Mouse (Mus musculus): ENCODE measurements around the gene Hspa12a. TPM values are rescaled to one million over a fixed set of nuclear protein-coding genes. Genes with fewer than 3 reads are reported as not detected.
A peak's percentile ranks its signal among the peaks of the same experiment; 100 is the strongest.
"Not testable (repeated sequence)": the region's sequence is repeated elsewhere in the genome, so short reads cannot be mapped to it uniquely, and the experiment has no call there.

Gene Hspa12a
- polyA plus RNA-seq, 1 experiment, result 3.7 TPM

- no peaks in the 10 kb centered on the region for H3K36me3 ChIP-seq (ENCODE audit: control insufficient read depth, insufficient read depth, low read length)
- DNase-seq (ENCODE audit: low read depth in 1 of 2, low spot score in 2 of 2), result no peak
- no peak overlapping the region for H3K4me3 ChIP-seq (ENCODE audit: extremely low read depth, insufficient read depth, insufficient read length)
- WGBS, result 6% methylated on average over 11 of the region's 11 CpGs
- no peaks in the 10 kb centered on the region for H3K27me3 ChIP-seq (ENCODE audit: control insufficient read depth, insufficient read depth, low read length)
- no peak overlapping the region for H3K27ac ChIP-seq (ENCODE audit: insufficient read depth, low read length)
- TF ChIP-seq POLR2A (IDR thresholded peaks at IDR 0.05; ENCODE audit: low read depth, low read length) (no peak), CTCF (IDR thresholded peaks at IDR 0.05; ENCODE audit: extremely low read depth, insufficient read depth, insufficient read length, insufficient replicate concordance) (no peak)
- peaks cover 3% of the 10 kb centered on the region; the same call in 1 of the 2 replicates for H3K4me1 ChIP-seq (ENCODE audit: control insufficient read depth, insufficient read depth, insufficient read length)
Observed at GRCm38 (mm10) chr19:58910941-58911368, 32.5 kb downstream of the Hspa12a start.

GRCm38 (mm10) chr19:58908018-58908417, 35.4 kb downstream of the Hspa12a start:
- WGBS, result 48% methylated on average over 10 of the region's 10 CpGs
- no peak overlapping the region for H3K27ac ChIP-seq (ENCODE audit: insufficient read depth, low read length)
- no peak for TF ChIP-seq CTCF (IDR thresholded peaks at IDR 0.05; ENCODE audit: extremely low read depth, insufficient read depth, insufficient read length, insufficient replicate concordance)
- no peak for TF ChIP-seq POLR2A (IDR thresholded peaks at IDR 0.05; ENCODE audit: low read depth, low read length)
- no peak overlapping the region for H3K4me3 ChIP-seq (ENCODE audit: extremely low read depth, insufficient read depth, insufficient read length)
- H3K27me3 ChIP-seq (ENCODE audit: control insufficient read depth, insufficient read depth, low read length), result no peaks in the 10 kb centered on the region
- H3K4me1 ChIP-seq (ENCODE audit: control insufficient read depth, insufficient read depth, insufficient read length), result peaks cover 3% of the 10 kb centered on the region; the same call in 1 of the 2 replicates
- H3K36me3 ChIP-seq (ENCODE audit: control insufficient read depth, insufficient read depth, low read length), result no peaks in the 10 kb centered on the region
- peak in 1 of 2 experiments; percentile 15 for DNase-seq (ENCODE audit: low read depth in 1 of 2, low spot score in 2 of 2)

GRCm38 (mm10) chr19:58906685-58907084, 36.8 kb downstream of the Hspa12a start:
- no peak for DNase-seq (ENCODE audit: low read depth in 1 of 2, low spot score in 2 of 2)
- 73% methylated on average over 9 of the region's 9 CpGs for WGBS

GRCm38 (mm10) chr19:58903899-58904327, 39.5 kb downstream of the Hspa12a start:
- DNase-seq (ENCODE audit: low read depth in 1 of 2, low spot score in 2 of 2), result peak; percentile 31 to 73
- peaks cover 3% of the 10 kb centered on the region; the same call in 1 of the 2 replicates for H3K4me1 ChIP-seq (ENCODE audit: control insufficient read depth, insufficient read depth, insufficient read length)
- 1% methylated on average over 11 of the region's 11 CpGs for whole genome bisulfite sequencing
- no peak overlapping the region; the same call in 1 of the 2 replicates for H3K4me3 ChIP-seq (ENCODE audit: extremely low read depth, insufficient read depth, insufficient read length)
- H3K36me3 ChIP-seq (ENCODE audit: control insufficient read depth, insufficient read depth, low read length), result no peaks in the 10 kb centered on the region
- no peak overlapping the region for H3K27ac ChIP-seq (ENCODE audit: insufficient read depth, low read length)
- H3K27me3 ChIP-seq (ENCODE audit: control insufficient read depth, insufficient read depth, low read length), result no peaks in the 10 kb centered on the region
- TF ChIP-seq CTCF (IDR thresholded peaks at IDR 0.05; ENCODE audit: extremely low read depth, insufficient read depth, insufficient read length, insufficient replicate concordance) (peak; percentile 93), POLR2A (IDR thresholded peaks at IDR 0.05; ENCODE audit: low read depth, low read length) (no peak)

More at GRCm38 (mm10) chr19:58906685-58907084, 36.8 kb downstream of the Hspa12a start:
- H3K27me3 ChIP-seq (ENCODE audit: control insufficient read depth, insufficient read depth, low read length), result no peaks in the 10 kb centered on the region
- no peak overlapping the region for H3K4me3 ChIP-seq (ENCODE audit: extremely low read depth, insufficient read depth, insufficient read length)
- TF ChIP-seq POLR2A (IDR thresholded peaks at IDR 0.05; ENCODE audit: low read depth, low read length), result no peak
- H3K27ac ChIP-seq (ENCODE audit: insufficient read depth, low read length), result no peak overlapping the region
- peaks cover 3% of the 10 kb centered on the region; the same call in 1 of the 2 replicates for H3K4me1 ChIP-seq (ENCODE audit: control insufficient read depth, insufficient read depth, insufficient read length)
- no peaks in the 10 kb centered on the region for H3K36me3 ChIP-seq (ENCODE audit: control insufficient read depth, insufficient read depth, low read length)

GRCm38 (mm10) chr19:58903079-58903898, 40.2 kb downstream of the Hspa12a start:
- no peak for DNase-seq (ENCODE audit: low read depth in 1 of 2, low spot score in 2 of 2)
- Histone ChIP-seq H3K27ac (ENCODE audit: insufficient read depth, low read length) (no peak overlapping the region), H3K36me3 (ENCODE audit: control insufficient read depth, insufficient read depth, low read length) (no peaks in the 10 kb centered on the region), H3K4me1 (ENCODE audit: control insufficient read depth, insufficient read depth, insufficient read length) (peaks cover 3% of the 10 kb centered on the region; the same call in 1 of the 2 replicates), H3K4me3 (ENCODE audit: extremely low read depth, insufficient read depth, insufficient read length) (no peak overlapping the region), H3K27me3 (ENCODE audit: control insufficient read depth, insufficient read depth, low read length) (no peaks in the 10 kb centered on the region)
- TF ChIP-seq CTCF (IDR thresholded peaks at IDR 0.05; ENCODE audit: extremely low read depth, insufficient read depth, insufficient read length, insufficient replicate concordance), result no peak
- no peak for TF ChIP-seq POLR2A (IDR thresholded peaks at IDR 0.05; ENCODE audit: low read depth, low read length)
- WGBS, result 62% methylated on average over 7 of the region's 7 CpGs

GRCm38 (mm10) chr19:58900471-58900870, 43.0 kb downstream of the Hspa12a start:
- H3K27me3 ChIP-seq (ENCODE audit: control insufficient read depth, insufficient read depth, low read length); H3K27ac ChIP-seq (ENCODE audit: insufficient read depth, low read length); H3K36me3 ChIP-seq (ENCODE audit: control insufficient read depth, insufficient read depth, low read length); H3K4me3 ChIP-seq (ENCODE audit: extremely low read depth, insufficient read depth, insufficient read length); H3K4me1 ChIP-seq (ENCODE audit: control insufficient read depth, insufficient read depth, insufficient read length); DNase-seq (ENCODE audit: low read depth in 1 of 2, low spot score in 2 of 2): not testable (repeated sequence)
- 87% methylated on average over 10 of the region's 10 CpGs for WGBS

GRCm38 (mm10) chr19:58896216-58896615, 47.2 kb downstream of the Hspa12a start:
- no peaks in the 10 kb centered on the region for H3K36me3 ChIP-seq (ENCODE audit: control insufficient read depth, insufficient read depth, low read length)
- H3K4me3 ChIP-seq (ENCODE audit: extremely low read depth, insufficient read depth, insufficient read length), result no peak overlapping the region
- H3K4me1 ChIP-seq (ENCODE audit: control insufficient read depth, insufficient read depth, insufficient read length), result no peaks in the 10 kb centered on the region
- no peak overlapping the region for H3K27ac ChIP-seq (ENCODE audit: insufficient read depth, low read length)
- no peak for DNase-seq (ENCODE audit: low read depth in 1 of 2, low spot score in 2 of 2)
- WGBS, result 80% methylated on average over 3 of the region's 3 CpGs
- no peaks in the 10 kb centered on the region for H3K27me3 ChIP-seq (ENCODE audit: control insufficient read depth, insufficient read depth, low read length)
- TF ChIP-seq POLR2A (IDR thresholded peaks at IDR 0.05; ENCODE audit: low read depth, low read length) (no peak), CTCF (IDR thresholded peaks at IDR 0.05; ENCODE audit: extremely low read depth, insufficient read depth, insufficient read length, insufficient replicate concordance) (no peak)

All from spleen, adult 2 months (tissue).